Mouse (Mus musculus): Measurements from ENCODE around the gene Slc25a17.

DNA sequence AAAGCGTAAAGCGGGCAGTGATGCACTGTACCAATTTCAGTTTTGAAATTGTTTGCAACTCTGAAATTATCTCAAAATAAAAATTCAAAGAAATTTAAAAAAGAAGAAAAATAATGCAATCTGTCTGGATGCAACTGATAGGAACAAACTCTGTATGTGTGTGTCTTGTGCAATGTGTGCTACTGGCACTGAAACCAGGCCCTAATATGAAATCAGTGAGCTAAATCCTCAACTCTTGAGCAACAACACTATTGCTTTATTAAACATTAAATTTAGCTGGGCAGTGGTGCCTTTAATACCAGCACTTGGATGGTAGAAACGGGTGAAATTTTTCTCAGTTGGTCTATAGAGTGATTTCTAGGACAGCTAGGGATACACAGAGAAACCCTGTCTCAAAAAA is 21.5 kb downstream of the Slc25a17 start:
- TF ChIP-seq CTCF (IDR thresholded peaks at IDR 0.05; ENCODE audit: low read depth, low read length) (no peak), POLR2A (IDR thresholded peaks at IDR 0.05; ENCODE audit: extremely low read depth, insufficient read depth, low read length) (no peak)
